Mouse (Mus musculus) splenic B cell, adult 2 months (primary cell): ENCODE data around the gene Ifnz.
"Not testable (repeated sequence)": the region's sequence is repeated elsewhere in the genome, so short reads cannot be mapped to it uniquely, and the experiment has no call there.

Source experiments
- DNase-seq: peaks from one replicate; pipeline ENCODE4 v3.0.0-alpha.2; 2011; ENCODE audit warnings: low read depth, low spot score
- H3K27me3 ChIP-seq: 2 replicates; pipeline ENCODE4 v1.6.1; 2012; ENCODE audit warnings: mild to moderate bottlenecking, low read length, moderate library complexity, mixed read lengths; ENCODE audit not compliant: control insufficient read depth, poor library complexity, insufficient read depth, severe bottlenecking
- H3K36me3 ChIP-seq: 2 replicates; pipeline ENCODE4 v1.6.1; 2012; ENCODE audit warnings: mild to moderate bottlenecking, low read length, moderate library complexity, mixed read lengths; ENCODE audit not compliant: control insufficient read depth, poor library complexity, insufficient read depth, severe bottlenecking

The Ifnz gene

GRCm38 (mm10) chr4:88781831-88782230 is at the start of gene Ifnz:
Gene Ifnz, plus strand, starts transcription at chr4:88782131.
- not testable (repeated sequence) for H3K27me3 ChIP-seq, H3K36me3 ChIP-seq, DNase-seq

GRCm38 (mm10) chr4:88738480-88738879 is 43.5 kb upstream of the Ifnz start:
- H3K36me3 ChIP-seq, result no peaks in the 10 kb centered on the region

GRCm38 (mm10) chr4:88739036-88739435 is 42.9 kb upstream of the Ifnz start:
- DNase-seq, result no peak
- no peaks in the 10 kb centered on the region for H3K36me3 ChIP-seq

More at GRCm38 (mm10) chr4:88738480-88738879, 43.5 kb upstream of the Ifnz start:
- peak; percentile 85 for DNase-seq
- H3K27me3 ChIP-seq, result no peaks in the 10 kb centered on the region; the same call in 1 of the 2 replicates

GRCm38 (mm10) chr4:88741426-88741825 is 40.5 kb upstream of the Ifnz start:
- no peaks in the 10 kb centered on the region for H3K36me3 ChIP-seq
- no peaks in the 10 kb centered on the region; the same call in 1 of the 2 replicates for H3K27me3 ChIP-seq
- no peak for DNase-seq

More at GRCm38 (mm10) chr4:88739036-88739435, 42.9 kb upstream of the Ifnz start:
- H3K27me3 ChIP-seq, result no peaks in the 10 kb centered on the region; the same call in 1 of the 2 replicates

- H3K27me3 ChIP-seq, result no peaks in the 10 kb centered on the region; the same call in 1 of the 2 replicates
- no peaks in the 10 kb centered on the region for H3K36me3 ChIP-seq
- no peak for DNase-seq
These were observed 39.1 kb upstream of the Ifnz start for GRCm38 (mm10) chr4:88742771-88743371.

GRCm38 (mm10) chr4:88744207-88744606 is 37.7 kb upstream of the Ifnz start:
- H3K36me3 ChIP-seq, result no peaks in the 10 kb centered on the region
- DNase-seq, result no peak
- H3K27me3 ChIP-seq, result no peaks in the 10 kb centered on the region; the same call in 1 of the 2 replicates

GRCm38 (mm10) chr4:88749926-88750325 is 32.0 kb upstream of the Ifnz start:
- Histone ChIP-seq H3K36me3 (no peaks in the 10 kb centered on the region), H3K27me3 (no peaks in the 10 kb centered on the region)
- no peak for DNase-seq

GRCm38 (mm10) chr4:88754818-88755340 is 27.1 kb upstream of the Ifnz start, which contains the start of gene Gm13271:
Gene Gm13271, plus strand, starts transcription at chr4:88754868.
- H3K36me3 ChIP-seq, DNase-seq, H3K27me3 ChIP-seq: not testable (repeated sequence)

GRCm38 (mm10) chr4:88756581-88757513 is 25.1 kb upstream of the Ifnz start:
- not testable (repeated sequence) for H3K36me3 ChIP-seq, H3K27me3 ChIP-seq
- peak; percentile 34 for DNase-seq

GRCm38 (mm10) chr4:88757628-88758031 is 24.3 kb upstream of the Ifnz start:
- not testable (repeated sequence) for H3K36me3 ChIP-seq, H3K27me3 ChIP-seq
- peak; percentile 92 for DNase-seq

- DNase-seq, H3K27me3 ChIP-seq, H3K36me3 ChIP-seq: not testable (repeated sequence)
These were observed 23.2 kb upstream of the Ifnz start for GRCm38 (mm10) chr4:88758751-88759150.

GRCm38 (mm10) chr4:88759610-88760268 is 22.2 kb upstream of the Ifnz start, which contains the start of gene Gm13283:
Gene Gm13283, plus strand, starts transcription at chr4:88760119.
- not testable (repeated sequence) for H3K36me3 ChIP-seq, DNase-seq, H3K27me3 ChIP-seq

- DNase-seq, result peak; percentile 79
- H3K27me3 ChIP-seq, H3K36me3 ChIP-seq: not testable (repeated sequence)
These were observed 21.5 kb upstream of the Ifnz start for GRCm38 (mm10) chr4:88760431-88760830.

GRCm38 (mm10) chr4:88761776-88762175 is 20.2 kb upstream of the Ifnz start:
- not testable (repeated sequence) for DNase-seq, H3K36me3 ChIP-seq, H3K27me3 ChIP-seq
